Mouse (Mus musculus): Measurements from ENCODE around the gene Fzd10.

The Fzd10 gene

DNA sequence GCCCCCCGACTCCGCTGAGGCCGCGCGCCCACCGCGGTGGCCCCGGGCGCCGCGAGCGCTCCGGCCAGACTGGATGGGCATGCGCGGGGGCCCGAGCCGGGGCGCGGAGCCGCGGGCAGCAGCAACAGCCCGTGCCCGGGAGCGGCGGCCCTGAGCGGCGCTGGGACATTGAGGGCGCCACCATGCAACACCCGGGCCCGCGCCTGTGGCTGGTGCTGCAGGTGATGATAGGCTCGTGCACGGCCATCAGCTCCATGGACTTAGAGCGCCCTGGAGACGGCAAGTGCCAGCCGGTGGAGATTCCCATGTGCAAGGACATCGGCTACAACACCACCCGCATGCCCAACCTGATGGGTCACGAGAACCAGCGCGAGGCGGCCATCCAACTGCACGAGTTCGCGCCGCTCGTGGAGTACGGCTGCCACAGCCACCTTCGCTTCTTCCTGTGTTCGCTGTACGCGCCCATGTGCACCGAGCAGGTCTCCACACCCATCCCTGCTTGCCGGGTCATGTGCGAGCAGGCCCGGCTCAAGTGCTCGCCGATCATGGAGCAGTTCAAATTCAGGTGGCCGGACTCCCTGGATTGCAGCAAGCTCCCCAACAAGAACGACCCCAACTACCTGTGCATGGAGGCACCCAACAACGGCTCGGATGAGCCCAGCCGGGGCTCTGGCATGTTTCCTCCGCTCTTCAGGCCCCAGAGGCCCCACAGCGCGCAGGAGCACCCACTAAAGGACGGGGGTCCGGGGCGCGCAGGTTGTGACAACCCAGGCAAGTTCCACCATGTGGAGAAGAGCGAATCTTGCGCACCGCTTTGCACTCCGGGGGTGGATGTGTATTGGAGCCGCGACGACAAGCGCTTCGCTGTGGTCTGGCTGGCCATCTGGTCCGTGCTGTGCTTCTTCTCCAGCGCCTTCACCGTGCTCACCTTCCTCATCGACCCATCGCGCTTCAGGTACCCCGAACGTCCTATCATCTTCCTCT lies 684 bp downstream of the Fzd10 start:
- no peak for DNase-seq (ENCODE audit: extremely low read depth, low read depth)

GRCm38 (mm10) chr5:128603693-128604092 lies 3.0 kb downstream of the Fzd10 start:
- DNase-seq (ENCODE audit: extremely low read depth, low read depth) = no peak

DNA sequence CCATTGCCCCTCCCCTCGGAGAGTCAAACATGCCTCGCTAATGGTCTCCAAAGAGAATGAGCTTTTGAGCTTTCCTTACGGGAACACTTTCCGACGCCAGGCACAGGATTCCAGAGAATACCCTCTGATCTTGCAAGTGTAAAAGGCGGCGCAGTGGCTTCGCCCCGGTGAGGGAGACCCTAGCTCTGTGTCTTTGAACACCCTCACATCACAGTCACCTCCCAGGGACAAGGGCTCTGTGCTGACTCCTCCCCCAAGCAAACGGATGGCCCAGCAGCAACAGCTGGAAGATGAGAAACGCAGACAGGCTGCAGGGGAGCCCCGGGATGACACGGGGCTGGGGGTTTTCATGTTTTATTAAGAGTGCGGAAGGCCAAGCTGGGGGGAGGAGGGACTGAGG lies 6.0 kb downstream of the Fzd10 start:
- DNase-seq (ENCODE audit: extremely low read depth, low read depth) = no peak

DNA sequence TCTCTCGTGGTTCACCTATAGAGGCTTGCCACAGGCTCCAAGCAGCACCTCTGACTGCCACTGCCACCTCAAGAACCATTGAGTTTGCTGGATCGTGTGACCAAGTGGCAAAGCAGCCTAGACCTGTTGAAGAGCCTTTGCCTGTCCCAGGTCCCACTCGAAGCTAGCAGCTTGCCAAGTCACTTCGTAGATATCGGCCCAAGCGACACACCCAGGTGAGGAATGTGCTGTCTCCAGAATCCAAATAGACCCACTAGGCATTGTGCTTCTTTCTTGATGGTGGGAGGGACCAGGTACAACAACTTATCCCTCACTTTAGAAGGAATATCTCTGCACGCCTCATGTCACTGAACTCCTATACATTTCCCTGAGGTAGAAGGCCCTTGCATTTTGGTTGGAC lies 8.4 kb downstream of the Fzd10 start:
- DNase-seq (ENCODE audit: extremely low read depth, low read depth) = no peak

- DNase-seq (ENCODE audit: extremely low read depth, low read depth) = no peak
These were observed 17.0 kb downstream of the Fzd10 start for GRCm38 (mm10) chr5:128617621-128618020.

DNA sequence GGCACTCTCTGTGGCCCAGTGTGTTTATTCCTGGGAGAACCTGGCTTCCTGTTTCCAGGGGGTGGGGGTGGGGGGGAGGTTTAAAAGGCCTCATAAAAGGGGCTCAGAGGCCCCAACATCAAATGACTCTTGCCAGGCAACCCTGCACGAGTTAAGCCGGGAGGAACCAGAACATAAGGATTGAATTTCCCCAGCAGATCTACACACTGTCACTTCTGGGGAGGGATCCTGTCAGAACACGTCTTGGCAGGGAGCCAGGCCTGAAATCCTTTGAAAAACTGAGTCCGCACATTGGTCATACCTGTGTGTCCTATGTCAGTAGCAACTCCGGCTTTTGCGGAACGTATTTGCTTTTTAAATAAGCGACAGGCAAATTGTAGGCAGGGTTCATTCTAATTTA lies 19.3 kb downstream of the Fzd10 start:
- DNase-seq (ENCODE audit: extremely low read depth, low read depth) = no peak

GRCm38 (mm10) chr5:128620408-128620807 lies 19.8 kb downstream of the Fzd10 start:
- DNase-seq (ENCODE audit: extremely low read depth, low read depth) = no peak

- DNase-seq (ENCODE audit: extremely low read depth, low read depth) = no peak
These were observed 27.1 kb downstream of the Fzd10 start for GRCm38 (mm10) chr5:128627763-128628162.

DNA sequence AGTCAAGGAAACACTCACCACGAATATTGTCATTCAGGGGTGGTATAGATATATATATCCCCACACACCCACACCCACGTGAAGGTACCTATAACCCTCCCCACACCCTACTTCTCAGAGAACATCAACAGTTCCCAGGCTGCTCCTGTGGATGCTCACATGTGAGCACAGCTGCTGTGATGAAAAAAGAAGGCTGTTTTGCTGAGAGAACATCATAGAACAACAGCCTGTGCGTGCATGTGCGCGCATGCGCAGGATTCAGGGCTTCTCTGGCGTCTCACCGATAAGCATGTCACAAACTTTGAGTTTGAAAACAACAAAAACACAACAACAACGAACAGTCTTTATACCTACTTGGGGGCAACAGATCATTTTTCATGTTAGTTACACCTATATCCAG lies 36.0 kb downstream of the Fzd10 start:
- no peak for DNase-seq (ENCODE audit: extremely low read depth, low read depth)

DNA sequence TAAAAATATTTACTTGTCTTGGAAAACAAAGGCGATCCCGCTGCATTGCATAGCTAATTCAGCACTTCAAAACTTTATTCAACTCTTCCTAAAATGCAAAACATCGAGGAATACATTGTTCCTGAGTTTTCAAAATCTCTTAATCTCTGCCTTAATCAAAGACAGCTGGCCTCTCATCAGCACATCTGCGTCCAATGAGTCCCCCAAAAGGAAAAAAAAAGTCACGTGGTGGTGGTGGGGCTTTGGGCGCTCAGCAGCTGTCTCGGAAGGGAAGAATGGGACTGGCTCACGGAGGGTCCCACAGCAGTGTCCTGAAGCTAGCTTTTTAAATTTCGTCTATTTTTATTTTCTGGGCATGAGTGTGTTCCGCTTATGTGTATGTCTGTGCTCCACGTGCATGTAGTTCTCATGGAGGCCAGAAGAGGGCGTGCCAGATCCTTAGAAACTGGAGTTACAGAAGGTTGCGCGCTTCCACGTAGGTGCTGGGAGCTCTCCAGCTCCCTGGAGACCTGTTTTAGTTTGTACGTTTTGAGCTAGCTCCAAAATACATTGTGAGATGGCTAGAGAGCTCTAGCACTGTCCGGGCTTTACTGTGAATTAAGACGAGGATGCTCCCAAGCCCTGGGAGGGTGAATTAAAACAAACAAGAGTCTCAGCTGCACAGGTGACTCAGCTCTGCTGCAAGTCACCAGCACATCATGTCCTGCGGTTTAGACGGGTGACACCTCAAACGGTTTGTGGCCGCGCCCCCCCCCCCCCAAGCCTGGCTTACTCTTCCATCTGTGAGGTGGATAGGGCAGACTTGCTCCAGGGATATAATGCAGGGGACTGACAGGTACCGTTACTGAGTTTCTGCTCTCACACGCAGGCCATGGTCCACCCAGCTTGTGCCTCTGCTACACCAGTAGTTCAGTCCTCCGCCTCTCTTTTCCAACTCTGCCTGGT lies 36.7 kb downstream of the Fzd10 start:
- DNase-seq (ENCODE audit: extremely low read depth, low read depth) = no peak

DNA sequence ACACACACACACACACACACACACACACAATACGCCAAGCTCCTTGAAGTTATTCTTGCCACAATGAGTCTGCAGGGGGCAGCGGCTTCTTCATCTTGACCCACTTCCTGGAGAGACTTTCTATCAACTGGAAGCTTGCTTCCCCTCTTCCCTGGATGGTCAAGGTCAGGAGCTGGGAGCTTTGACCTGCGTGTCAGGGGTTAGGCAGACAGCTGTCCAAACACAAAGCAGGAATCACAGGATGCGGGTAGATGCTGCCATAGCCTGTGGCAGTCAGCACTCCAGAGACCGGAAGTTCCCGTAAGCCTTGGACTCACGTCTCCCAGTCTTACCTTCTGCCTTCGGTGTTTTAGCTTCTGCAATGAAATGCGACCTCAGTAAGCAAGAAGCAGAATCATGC lies 38.1 kb downstream of the Fzd10 start:
- DNase-seq (ENCODE audit: extremely low read depth, low read depth) = no peak

- DNase-seq (ENCODE audit: extremely low read depth, low read depth) = no peak
These were observed 42.4 kb downstream of the Fzd10 start for GRCm38 (mm10) chr5:128643065-128643464.

GRCm38 (mm10) chr5:128645720-128646119 lies 45.1 kb downstream of the Fzd10 start:
- no peak for DNase-seq (ENCODE audit: extremely low read depth, low read depth)

DNA sequence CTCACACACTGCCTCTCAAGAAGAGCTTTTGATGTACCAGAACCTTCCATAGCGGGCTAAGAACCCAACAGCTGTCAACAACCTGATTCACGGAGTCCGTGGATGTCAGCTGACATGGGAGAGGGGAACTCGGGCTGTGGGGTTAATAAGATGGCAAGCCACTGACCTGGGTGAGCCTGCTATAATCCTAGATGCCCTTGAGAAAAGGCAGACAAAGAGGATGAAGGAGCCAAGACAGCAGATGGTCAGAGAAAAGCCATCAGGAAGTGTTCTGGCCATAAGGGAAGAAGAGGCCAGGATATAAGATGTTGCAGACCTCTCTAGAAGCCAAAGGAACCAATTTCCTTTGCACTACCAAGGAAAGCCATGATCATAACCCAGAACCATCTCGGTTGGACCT lies 45.6 kb downstream of the Fzd10 start:
- DNase-seq (ENCODE audit: extremely low read depth, low read depth) = no peak

GRCm38 (mm10) chr5:128647221-128647730 lies 46.6 kb downstream of the Fzd10 start:
- DNase-seq (ENCODE audit: extremely low read depth, low read depth) = no peak

DNA sequence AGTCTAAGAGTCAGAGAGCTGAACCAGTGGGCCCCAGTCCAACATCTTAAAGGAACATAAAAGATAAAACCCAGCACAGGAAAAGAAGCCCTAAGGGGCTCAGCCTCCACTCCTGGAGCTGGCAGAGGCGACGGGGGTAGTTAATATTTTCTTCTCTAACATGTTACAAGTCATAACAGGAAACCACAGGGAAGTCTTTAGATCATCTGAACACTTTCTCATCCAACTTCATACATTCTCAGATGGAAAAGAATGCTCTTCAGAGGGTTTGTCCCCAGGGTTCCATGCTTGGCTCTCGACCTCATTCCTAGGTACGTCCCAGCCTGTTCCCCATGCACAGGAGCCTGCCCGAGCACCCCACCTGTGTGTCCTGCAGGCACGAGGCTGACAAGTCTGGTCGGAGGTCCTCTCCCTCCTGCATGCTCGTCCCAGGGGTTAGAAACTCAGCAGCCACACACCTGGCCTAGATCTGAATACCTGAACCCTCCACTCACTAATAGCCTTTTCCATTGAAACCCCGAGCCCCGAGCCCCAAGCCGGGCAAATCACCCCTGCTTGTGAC lies 48.8 kb downstream of the Fzd10 start:
- DNase-seq (ENCODE audit: extremely low read depth, low read depth) = no peak
